Mouse (Mus musculus) kidney, adult 2 months (tissue): ENCODE measurements around the gene Dync1li2.

ENCODE experiments used
- CTCF ChIP-seq: fragments of 200-500 bp; conservative IDR thresholded peaks from 2 replicates; pipeline ENCODE4 v1.5.1; 2011; ENCODE audit warnings: low read depth, mild to moderate bottlenecking, control low read depth, low read length, moderate library complexity, mixed read lengths; ENCODE audit not compliant: insufficient read depth, insufficient read length
- POLR2A ChIP-seq: fragments of 200-500 bp; IDR thresholded peaks from one replicate; pipeline ENCODE4 v1.6.1; 2011; ENCODE audit warnings: low read depth, low read length, control low read depth

GRCm38 (mm10) chr8:104434826-104435354 is 8.0 kb downstream of the Dync1li2 start:
- TF ChIP-seq CTCF (no peak), POLR2A (no peak)
